In genomic region chr4:149875296-149875695, GRCm38 (mm10) we compare ENCODE assay signal across 11 mouse cellular contexts.
DNase-seq lines count a peak whose midpoint lies in the region; ATAC-seq and TF ChIP-seq lines count a peak whose summit lies in the region.
"Had no signal": no experiment of that assay in that cellular context is flagged by ENCODE, and none has a peak within 500 bp of the region (broad histone marks: within the 10 kb centered on the region; RNA-seq: fewer than 3 reads in every experiment).

No protein-coding gene starts in this region.

- peaks cover 16% of the 10 kb centered on the region for H3K4me1 ChIP-seq in heart, adult 2 months (ENCODE audit: control insufficient read depth, insufficient read depth, low read length)
- peaks cover 55% of the 10 kb centered on the region for H3K4me1 ChIP-seq in embryonic facial prominence, embryonic 12.5 days
- H3K4me1 ChIP-seq in limb, embryonic 13.5 days = peaks cover 65% of the 10 kb centered on the region
- peaks cover 4% of the 10 kb centered on the region; the same call in 1 of the 2 replicates for H3K4me1 ChIP-seq in liver, embryonic 11.5 days (replicated peaks; ENCODE audit: control insufficient read depth, insufficient read depth, low read length)

- no peak for ATAC-seq in embryonic facial prominence, embryonic 12.5 days (ENCODE audit: insufficient number of reproducible peaks, insufficient read depth, low FRiP score, low TSS enrichment)
- ATAC-seq in limb, embryonic 13.5 days (ENCODE audit: low FRiP score, low read depth) = no peak
- no peak for ATAC-seq in liver, embryonic 11.5 days (replicated peaks; ENCODE audit: low FRiP score)

- no peak overlapping the region for H3K4me2 ChIP-seq in embryonic facial prominence, embryonic 12.5 days (replicated peaks)
- H3K4me2 ChIP-seq in limb, embryonic 13.5 days (replicated peaks) = peak overlapping the region; percentile 31
- no peak overlapping the region for H3K4me2 ChIP-seq in liver, embryonic 11.5 days
- H3K4me2 ChIP-seq: hindbrain, embryonic 15.5 days; neural tube, embryonic 12.5 days had no signal

- TF ChIP-seq EP300 in heart, adult 2 months (IDR thresholded peaks at IDR 0.05; ENCODE audit: insufficient read depth, low read depth, low read length) = no peak

- H3K36me3 ChIP-seq in heart, adult 2 months (ENCODE audit: control insufficient read depth, insufficient read depth, low read length) = no peaks in the 10 kb centered on the region
- no peaks in the 10 kb centered on the region for H3K36me3 ChIP-seq in embryonic facial prominence, embryonic 12.5 days
- H3K36me3 ChIP-seq in limb, embryonic 13.5 days = no peaks in the 10 kb centered on the region
- H3K36me3 ChIP-seq in liver, embryonic 11.5 days (ENCODE audit: control insufficient read depth, insufficient read depth, low read length) = no peaks in the 10 kb centered on the region
- H3K36me3 ChIP-seq: hindbrain, embryonic 15.5 days; neural tube, embryonic 12.5 days had no signal

- no peaks in the 10 kb centered on the region for H3K9me3 ChIP-seq in embryonic facial prominence, embryonic 12.5 days
- no peaks in the 10 kb centered on the region; the same call in 1 of the 2 replicates for H3K9me3 ChIP-seq in limb, embryonic 13.5 days
- no peaks in the 10 kb centered on the region for H3K9me3 ChIP-seq in liver, embryonic 11.5 days (ENCODE audit: control insufficient read depth, low read length)
- H3K9me3 ChIP-seq: hindbrain, embryonic 15.5 days had no signal

- intact Hi-C loops in heart, adult 2 months (cut with DNase I) = no loop called here

- DNase-seq in heart, adult 11 months = peak; percentile 95
- no peak for DNase-seq in heart, adult 2 months
- DNase-seq in lung, postnatal 36 days = peak; percentile 61
- DNase-seq in lung, postnatal 4 days = no peak
- no peak for DNase-seq in liver, embryonic 11.5 days (ENCODE audit: low spot score)
- DNase-seq in heart, adult 18-20 months = no peak
- DNase-seq: thymus, adult 2 months had no signal

- H3K27ac ChIP-seq in heart, adult 2 months = no peak overlapping the region
- H3K27ac ChIP-seq in embryonic facial prominence, embryonic 12.5 days = peak overlapping the region; percentile 77
- H3K27ac ChIP-seq in limb, embryonic 13.5 days = peak overlapping the region; percentile 83
- no peak overlapping the region for H3K27ac ChIP-seq in liver, embryonic 11.5 days (ENCODE audit: low read depth, low read length)
- H3K27ac ChIP-seq: neural tube, embryonic 12.5 days had no signal

- WGBS in heart, adult 2 months = 43% methylated on average over 6 of the region's 6 CpGs
- 17% methylated on average over 6 of the region's 6 CpGs for WGBS in embryonic facial prominence, embryonic 12.5 days
- 28% methylated on average over 6 of the region's 6 CpGs for WGBS in limb, embryonic 13.5 days
- 42% methylated on average over 6 of the region's 6 CpGs for WGBS in liver, embryonic 11.5 days

- H3K9ac ChIP-seq in heart, adult 2 months (ENCODE audit: low read depth, low read length) = no peak overlapping the region
- no peak overlapping the region for H3K9ac ChIP-seq in embryonic facial prominence, embryonic 12.5 days
- no peak overlapping the region; the same call in 1 of the 2 replicates for H3K9ac ChIP-seq in limb, embryonic 13.5 days
- H3K9ac ChIP-seq in liver, embryonic 11.5 days (ENCODE audit: low read depth, low read length) = no peak overlapping the region
- H3K9ac ChIP-seq: hindbrain, embryonic 15.5 days; neural tube, embryonic 12.5 days had no signal

- no peaks in the 10 kb centered on the region for H3K79me2 ChIP-seq in heart, adult 2 months (replicated peaks; ENCODE audit: control insufficient read depth, insufficient read depth, low read length)

- no peaks in the 10 kb centered on the region for H3K27me3 ChIP-seq in heart, adult 2 months (ENCODE audit: control insufficient read depth, insufficient read depth, low read length)
- 0 out of 2 replicates have a peak, but pooled peaks cover 3% of the 10 kb centered on the region for H3K27me3 ChIP-seq in embryonic facial prominence, embryonic 12.5 days
- no peaks in the 10 kb centered on the region for H3K27me3 ChIP-seq in limb, embryonic 13.5 days
- peaks cover 10% of the 10 kb centered on the region for H3K27me3 ChIP-seq in liver, embryonic 11.5 days (replicated peaks; ENCODE audit: control insufficient read depth, insufficient read depth, low read length)
- H3K27me3 ChIP-seq: hindbrain, embryonic 15.5 days; neural tube, embryonic 12.5 days had no signal

- TF ChIP-seq POLR2A in heart, adult 2 months (IDR thresholded peaks at IDR 0.05; ENCODE audit: insufficient read depth, low read depth, low read length) = no peak

- no peak overlapping the region for H3K4me3 ChIP-seq in heart, adult 2 months
- H3K4me3 ChIP-seq in embryonic facial prominence, embryonic 12.5 days = no peak overlapping the region
- no peak overlapping the region for H3K4me3 ChIP-seq in limb, embryonic 13.5 days
- no peak overlapping the region for H3K4me3 ChIP-seq in liver, embryonic 11.5 days (ENCODE audit: low read depth, low read length)
- H3K4me3 ChIP-seq: hindbrain, embryonic 15.5 days; neural tube, embryonic 12.5 days had no signal

- no peak for TF ChIP-seq CTCF in heart, adult 2 months (IDR thresholded peaks at IDR 0.05)

Comparison
In these comparisons a context has a peak if more than half of its experiments do, and no peak if none do; other contexts are left out.
1. DNase-seq: peak in heart, adult 11 months (single experiment) and lung, postnatal 36 days (single experiment); none in heart, adult 2 months (0 of 2), lung, postnatal 4 days (0 of 2), liver, embryonic 11.5 days (single experiment) and heart, adult 18-20 months (0 of 2).
2. H3K27ac ChIP-seq: peak in embryonic facial prominence, embryonic 12.5 days (single experiment) and limb, embryonic 13.5 days (single experiment); none in heart, adult 2 months (single experiment) and liver, embryonic 11.5 days (single experiment).